Mouse (Mus musculus): ENCODE data around the gene Scn8a. TPM values are rescaled to one million over a fixed set of nuclear protein-coding genes. Genes with fewer than 3 reads are reported as not detected.

The Scn8a gene
- polyA plus RNA-seq, 1 experiment from 2014 or later = 0.73 TPM

DNA sequence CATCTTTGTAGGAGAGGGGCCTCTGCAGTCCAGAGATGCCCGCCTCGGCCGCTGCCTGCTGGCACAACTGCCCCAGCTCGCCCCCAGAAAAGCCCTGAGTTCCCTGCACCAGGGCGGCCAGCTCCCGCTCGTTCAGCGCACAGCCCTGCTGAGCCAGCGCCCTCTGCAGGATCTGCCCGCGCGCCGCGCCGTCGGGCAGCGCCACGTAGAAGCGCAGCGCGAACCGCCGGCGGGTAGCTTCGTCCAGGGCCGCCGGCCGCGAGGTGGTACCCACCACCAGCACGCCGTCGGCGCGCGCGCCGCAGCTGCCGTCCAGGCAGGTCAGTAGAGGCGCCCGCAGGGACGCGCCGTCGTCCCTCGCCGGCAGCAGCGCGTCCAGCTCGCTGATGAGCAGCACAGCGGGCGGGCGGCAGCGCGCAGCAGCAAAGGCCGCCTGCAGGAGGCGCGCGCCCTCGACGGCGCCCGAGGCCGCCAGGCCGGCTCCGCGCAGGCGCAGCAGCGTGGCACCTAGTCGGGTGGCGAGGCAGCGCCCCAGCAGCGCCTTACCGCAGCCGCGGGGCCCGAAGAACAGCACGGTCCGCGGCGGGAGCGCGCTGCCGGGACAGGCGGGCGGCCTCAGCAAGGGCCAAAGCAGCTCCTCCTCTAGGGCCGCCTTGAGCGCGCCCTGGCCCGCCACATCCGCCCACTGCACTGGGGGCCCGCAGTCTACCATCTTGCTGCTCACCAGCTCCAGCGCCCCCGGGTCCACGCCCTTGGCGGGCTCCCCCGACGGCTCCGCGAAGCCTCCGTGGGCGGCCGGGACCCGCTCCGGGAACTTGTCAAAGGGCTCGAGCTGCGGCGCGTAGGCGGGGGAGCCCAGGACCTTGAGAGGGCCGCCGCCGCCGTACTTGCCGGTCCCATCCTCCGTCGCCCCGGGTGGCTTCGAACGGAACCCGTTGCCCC, 183.2 kb downstream of the Scn8a start:
- WGBS = 16% methylated on average over 105 of the region's 120 CpGs
- peaks cover 79% of the 10 kb centered on the region for H3K27me3 ChIP-seq (replicated peaks; ENCODE audit: control insufficient read depth, insufficient read depth, low read length)

DNA sequence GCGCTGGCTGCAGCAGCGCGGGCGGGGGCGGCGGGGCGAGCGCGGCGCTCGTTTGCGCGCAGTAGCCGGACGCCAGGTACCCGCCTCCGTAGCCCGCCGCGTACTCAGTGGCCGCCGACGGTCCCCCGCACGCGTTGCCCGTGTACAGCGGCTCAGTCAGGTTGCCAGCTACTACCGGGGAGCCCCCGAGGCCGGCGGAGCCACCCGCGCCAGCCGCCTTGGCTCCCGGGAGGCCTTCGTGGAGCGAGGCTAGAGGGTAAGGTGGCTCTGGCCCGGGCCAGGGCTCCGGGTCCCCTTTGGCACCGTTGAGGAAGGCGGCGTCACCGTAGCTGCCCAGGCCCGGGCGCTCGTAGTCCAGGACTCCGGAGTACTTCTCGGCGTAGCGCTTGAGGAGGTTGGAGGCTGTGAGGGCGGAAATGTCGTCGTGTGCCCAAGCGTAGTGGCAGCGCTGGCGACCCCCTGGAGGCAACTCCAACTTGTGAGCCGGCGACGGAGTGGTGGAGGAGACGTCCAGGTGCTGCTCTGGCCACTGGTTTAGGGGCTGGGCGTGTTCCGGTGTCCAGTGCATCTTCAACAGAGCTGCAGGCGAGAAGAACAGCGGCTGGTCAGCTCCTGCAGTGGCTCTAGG, 184.3 kb downstream of the Scn8a start:
- no peaks in the 10 kb centered on the region for H3K9me3 ChIP-seq (ENCODE audit: control insufficient read depth, low read length)
- H3K4me3 ChIP-seq (ENCODE audit: low read depth, low read length) = peak overlapping the region; percentile 35
- DNase-seq (ENCODE audit: low spot score) (no peak), ATAC-seq (replicated peaks; ENCODE audit: low FRiP score) (no peak)
- H3K36me3 ChIP-seq (ENCODE audit: control insufficient read depth, insufficient read depth, low read length) = no peaks in the 10 kb centered on the region
- no peak overlapping the region for H3K27ac ChIP-seq (ENCODE audit: low read depth, low read length)
- H3K4me2 ChIP-seq = peak overlapping the region; percentile 55
- H3K4me1 ChIP-seq (replicated peaks; ENCODE audit: control insufficient read depth, insufficient read depth, low read length) = peaks cover 4% of the 10 kb centered on the region; the same call in 1 of the 2 replicates
- 10% methylated on average over 61 of the region's 65 CpGs for WGBS
- no peak overlapping the region for H3K9ac ChIP-seq (ENCODE audit: low read depth, low read length)
- peaks cover 70% of the 10 kb centered on the region for H3K27me3 ChIP-seq (replicated peaks; ENCODE audit: control insufficient read depth, insufficient read depth, low read length)

More for the DNA sequence above, 183.2 kb downstream of the Scn8a start:
- Histone ChIP-seq H3K9ac (ENCODE audit: low read depth, low read length) (no peak overlapping the region), H3K9me3 (ENCODE audit: control insufficient read depth, low read length) (no peaks in the 10 kb centered on the region), H3K36me3 (ENCODE audit: control insufficient read depth, insufficient read depth, low read length) (no peaks in the 10 kb centered on the region), H3K4me2 (peak overlapping the region; percentile 55), H3K4me3 (ENCODE audit: low read depth, low read length) (peak overlapping the region; percentile 35), H3K27ac (ENCODE audit: low read depth, low read length) (no peak overlapping the region), H3K4me1 (replicated peaks; ENCODE audit: control insufficient read depth, insufficient read depth, low read length) (peaks cover 4% of the 10 kb centered on the region; the same call in 1 of the 2 replicates)
- ATAC-seq (replicated peaks; ENCODE audit: low FRiP score) (no peak), DNase-seq (ENCODE audit: low spot score) (no peak)

DNA sequence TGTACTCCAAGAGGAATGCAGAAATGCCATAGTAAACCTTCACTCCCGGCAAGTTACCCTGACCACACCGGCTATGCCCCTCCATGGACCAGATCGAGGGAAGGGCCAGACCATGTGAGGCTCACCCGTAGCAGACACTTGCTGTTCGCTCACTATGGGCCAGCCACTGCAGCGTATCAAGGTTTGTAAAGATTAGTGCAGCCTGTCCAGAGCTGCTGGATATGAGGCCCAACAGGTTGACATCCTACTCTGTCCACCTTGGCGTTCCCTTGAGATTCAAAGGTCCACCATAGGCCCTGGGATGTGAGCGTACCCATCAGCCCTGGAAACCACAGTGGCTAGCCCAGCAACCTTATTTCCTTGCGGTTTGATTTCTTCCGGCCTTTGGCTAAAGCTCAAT, 184.9 kb downstream of the Scn8a start:
- DNase-seq (ENCODE audit: low spot score) (no peak), ATAC-seq (replicated peaks; ENCODE audit: low FRiP score) (no peak)
- Histone ChIP-seq H3K27me3 (replicated peaks; ENCODE audit: control insufficient read depth, insufficient read depth, low read length) (peaks cover 64% of the 10 kb centered on the region), H3K9ac (ENCODE audit: low read depth, low read length) (no peak overlapping the region), H3K36me3 (ENCODE audit: control insufficient read depth, insufficient read depth, low read length) (no peaks in the 10 kb centered on the region), H3K4me2 (no peak overlapping the region), H3K27ac (ENCODE audit: low read depth, low read length) (no peak overlapping the region), H3K4me3 (ENCODE audit: low read depth, low read length) (no peak overlapping the region), H3K9me3 (ENCODE audit: control insufficient read depth, low read length) (no peaks in the 10 kb centered on the region), H3K4me1 (replicated peaks; ENCODE audit: control insufficient read depth, insufficient read depth, low read length) (peaks cover 4% of the 10 kb centered on the region; the same call in 1 of the 2 replicates)
- 74% methylated on average over 10 of the region's 10 CpGs for WGBS

DNA sequence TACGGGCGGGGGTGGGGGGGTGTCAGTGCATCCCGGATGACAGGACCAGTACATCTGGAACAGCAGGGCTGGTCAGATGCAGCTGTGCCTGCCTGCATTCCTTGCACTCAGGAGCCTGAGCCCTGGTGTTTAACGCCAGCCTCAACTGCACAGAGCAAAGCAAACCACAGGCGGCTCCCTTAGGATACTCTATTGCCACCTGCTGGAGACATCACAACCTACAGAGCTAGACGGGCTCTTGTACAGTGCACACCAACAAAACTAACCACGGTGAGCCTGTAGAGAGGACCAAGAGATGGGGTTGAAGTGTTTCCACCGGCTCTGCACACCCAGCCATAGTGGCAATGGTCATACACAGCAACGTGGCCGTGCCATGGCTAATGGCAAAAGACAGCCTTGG, 186.6 kb downstream of the Scn8a start:
- Histone ChIP-seq H3K9me3 (ENCODE audit: control insufficient read depth, low read length) (no peaks in the 10 kb centered on the region), H3K27me3 (replicated peaks; ENCODE audit: control insufficient read depth, insufficient read depth, low read length) (peaks cover 56% of the 10 kb centered on the region), H3K4me3 (ENCODE audit: low read depth, low read length) (no peak overlapping the region), H3K4me1 (replicated peaks; ENCODE audit: control insufficient read depth, insufficient read depth, low read length) (peaks cover 4% of the 10 kb centered on the region; the same call in 1 of the 2 replicates), H3K36me3 (ENCODE audit: control insufficient read depth, insufficient read depth, low read length) (no peaks in the 10 kb centered on the region), H3K4me2 (no peak overlapping the region), H3K27ac (ENCODE audit: low read depth, low read length) (no peak overlapping the region), H3K9ac (ENCODE audit: low read depth, low read length) (no peak overlapping the region)
- DNase-seq (ENCODE audit: low spot score) (no peak), ATAC-seq (replicated peaks; ENCODE audit: low FRiP score) (0 out of 2 replicates have a peak, but pooled peaks have one; percentile 34)
- 44% methylated on average over 10 of the region's 10 CpGs for WGBS

DNA sequence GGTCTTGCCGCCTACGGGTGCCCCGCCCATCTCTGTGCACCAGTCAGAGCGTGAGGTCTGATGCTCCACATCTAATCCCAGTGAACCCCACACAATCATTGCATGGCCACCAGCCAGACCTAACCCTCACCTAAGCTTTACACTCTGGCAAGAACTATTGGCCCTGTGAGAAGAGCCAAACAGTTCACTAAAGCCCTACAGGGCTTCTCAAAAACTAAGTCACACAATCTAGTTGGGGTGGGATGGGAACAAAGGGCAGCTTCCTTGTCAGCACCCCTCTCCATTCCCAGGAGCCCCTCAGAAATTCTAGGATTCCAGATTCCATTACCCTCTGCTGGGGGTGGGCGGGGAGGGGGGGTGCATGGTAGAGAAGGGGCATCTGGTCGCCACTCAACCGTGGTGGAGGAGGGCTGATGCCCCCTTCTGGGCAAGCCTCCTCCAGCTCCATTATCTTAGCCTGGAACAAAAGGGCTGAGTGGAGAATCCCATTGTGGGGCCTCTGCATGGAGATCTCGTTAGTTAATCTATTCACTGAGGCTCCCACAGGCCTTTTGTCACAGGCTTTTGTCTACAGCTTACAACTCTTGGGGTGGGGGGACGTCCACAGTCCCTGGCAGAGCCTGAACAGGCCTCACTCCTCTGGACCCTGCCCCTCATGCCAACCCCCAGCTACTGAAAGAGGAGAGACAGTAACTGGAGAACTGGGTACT, 190.1 kb downstream of the Scn8a start:
- no peak for ATAC-seq (replicated peaks; ENCODE audit: low FRiP score)
- peaks cover 21% of the 10 kb centered on the region for H3K27me3 ChIP-seq (replicated peaks; ENCODE audit: control insufficient read depth, insufficient read depth, low read length)
- no peak overlapping the region for H3K27ac ChIP-seq (ENCODE audit: low read depth, low read length)
- no peaks in the 10 kb centered on the region for H3K4me1 ChIP-seq (replicated peaks; ENCODE audit: control insufficient read depth, insufficient read depth, low read length)
- H3K36me3 ChIP-seq (ENCODE audit: control insufficient read depth, insufficient read depth, low read length) = no peaks in the 10 kb centered on the region
- WGBS = 51% methylated on average over 9 of the region's 9 CpGs
- no peaks in the 10 kb centered on the region for H3K9me3 ChIP-seq (ENCODE audit: control insufficient read depth, low read length)
- no peak overlapping the region for H3K4me2 ChIP-seq
- DNase-seq (ENCODE audit: low spot score) = no peak
- H3K9ac ChIP-seq (ENCODE audit: low read depth, low read length) = no peak overlapping the region
- H3K4me3 ChIP-seq (ENCODE audit: low read depth, low read length) = no peak overlapping the region

DNA sequence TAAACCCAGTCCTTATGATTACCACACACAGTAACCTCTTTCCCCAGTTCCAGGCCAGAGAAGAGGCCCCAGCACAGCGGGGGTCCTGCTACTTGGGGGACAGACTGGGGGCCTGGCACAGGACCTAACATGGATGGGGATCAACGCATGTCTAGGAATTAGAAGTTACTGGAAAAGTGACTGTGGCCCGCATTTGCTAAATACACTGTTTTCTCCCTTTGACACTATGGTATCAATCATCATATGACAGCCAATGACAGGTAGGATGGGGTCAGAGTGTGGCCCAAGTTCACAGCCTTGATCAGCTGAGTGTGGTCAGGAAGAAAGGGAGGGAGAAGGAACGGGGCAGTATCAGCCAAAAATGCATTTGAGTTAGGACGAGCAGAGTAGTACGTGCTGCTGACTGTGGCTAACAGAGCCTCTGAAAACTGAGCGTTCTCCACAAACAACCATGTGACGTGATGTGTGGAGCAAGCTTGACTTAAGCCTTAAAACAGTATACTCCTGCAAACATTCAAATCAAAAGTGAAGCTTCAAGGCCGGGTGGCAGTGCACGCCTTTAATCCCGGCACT, 190.7 kb downstream of the Scn8a start:
- Histone ChIP-seq H3K9ac (ENCODE audit: low read depth, low read length) (no peak overlapping the region), H3K27ac (ENCODE audit: low read depth, low read length) (no peak overlapping the region), H3K27me3 (replicated peaks; ENCODE audit: control insufficient read depth, insufficient read depth, low read length) (peaks cover 15% of the 10 kb centered on the region), H3K4me1 (replicated peaks; ENCODE audit: control insufficient read depth, insufficient read depth, low read length) (peaks cover under 1% of the 10 kb centered on the region), H3K4me2 (no peak overlapping the region), H3K4me3 (ENCODE audit: low read depth, low read length) (no peak overlapping the region), H3K36me3 (ENCODE audit: control insufficient read depth, insufficient read depth, low read length) (no peaks in the 10 kb centered on the region), H3K9me3 (ENCODE audit: control insufficient read depth, low read length) (no peaks in the 10 kb centered on the region)
- DNase-seq (ENCODE audit: low spot score) (no peak), ATAC-seq (replicated peaks; ENCODE audit: low FRiP score) (no peak)
- WGBS = 71% methylated on average over 11 of the region's 11 CpGs

DNA sequence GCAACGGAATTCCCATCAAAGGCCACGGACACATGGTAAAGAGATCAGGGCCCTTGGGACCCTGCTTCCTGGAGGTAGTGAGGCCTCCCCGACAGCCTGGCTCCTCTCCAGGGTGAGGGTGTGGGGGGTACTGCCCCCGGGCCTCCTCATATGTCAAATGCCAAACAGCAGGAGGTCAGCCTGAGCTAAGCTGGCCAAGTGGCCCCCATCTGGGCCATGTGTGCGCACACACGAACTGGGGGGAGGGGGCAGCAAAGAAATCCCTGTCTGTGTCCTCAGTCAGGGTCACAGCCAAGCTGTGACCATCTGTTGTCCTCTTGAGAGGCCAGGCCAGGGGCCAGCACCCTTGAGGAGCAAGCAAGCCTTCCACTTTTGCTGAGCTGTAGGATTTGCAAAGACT, 195.4 kb downstream of the Scn8a start:
- DNase-seq (ENCODE audit: low spot score) (no peak), ATAC-seq (replicated peaks; ENCODE audit: low FRiP score) (no peak)
- Histone ChIP-seq H3K4me2 (no peak overlapping the region), H3K9me3 (ENCODE audit: control insufficient read depth, low read length) (no peaks in the 10 kb centered on the region), H3K9ac (ENCODE audit: low read depth, low read length) (no peak overlapping the region), H3K27ac (ENCODE audit: low read depth, low read length) (no peak overlapping the region), H3K27me3 (replicated peaks; ENCODE audit: control insufficient read depth, insufficient read depth, low read length) (0 out of 2 replicates have a peak, but pooled peaks cover 1% of the 10 kb centered on the region), H3K4me3 (ENCODE audit: low read depth, low read length) (no peak overlapping the region), H3K36me3 (ENCODE audit: control insufficient read depth, insufficient read depth, low read length) (no peaks in the 10 kb centered on the region), H3K4me1 (replicated peaks; ENCODE audit: control insufficient read depth, insufficient read depth, low read length) (peaks cover 31% of the 10 kb centered on the region)
- WGBS = 45% methylated on average over 6 of the region's 6 CpGs

DNA sequence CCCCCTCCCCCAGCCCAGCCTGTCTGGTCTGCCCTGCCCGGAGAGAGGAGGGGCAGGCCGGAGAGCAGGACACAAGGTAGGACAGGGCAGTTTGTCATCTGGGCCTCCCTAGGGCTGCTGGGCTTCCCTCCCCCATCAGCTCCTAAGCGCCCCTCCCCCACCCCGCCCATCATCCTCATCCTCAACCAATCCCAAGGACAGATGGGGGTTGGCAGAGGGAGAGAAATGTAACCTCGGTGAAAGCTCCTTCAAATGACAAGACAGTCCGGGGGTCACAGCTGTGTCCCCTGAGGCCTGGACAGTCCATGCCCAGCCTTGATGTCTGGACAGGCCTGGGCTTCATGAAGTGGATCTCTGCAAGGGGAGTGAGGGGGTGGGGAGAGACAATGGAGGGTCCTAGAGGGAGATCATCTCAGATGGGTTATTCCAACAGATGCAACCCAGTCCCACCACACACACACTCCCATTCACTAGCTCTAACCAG, 196.7 kb downstream of the Scn8a start:
- H3K4me2 ChIP-seq = no peak overlapping the region
- peaks cover 41% of the 10 kb centered on the region for H3K4me1 ChIP-seq (replicated peaks; ENCODE audit: control insufficient read depth, insufficient read depth, low read length)
- no peak overlapping the region for H3K9ac ChIP-seq (ENCODE audit: low read depth, low read length)
- ATAC-seq (replicated peaks; ENCODE audit: low FRiP score) (0 out of 2 replicates have a peak, but pooled peaks have one; percentile 15), DNase-seq (ENCODE audit: low spot score) (no peak)
- H3K27ac ChIP-seq (ENCODE audit: low read depth, low read length) = no peak overlapping the region
- WGBS = 43% methylated on average over 6 of the region's 6 CpGs
- no peak overlapping the region for H3K4me3 ChIP-seq (ENCODE audit: low read depth, low read length)
- 0 out of 2 replicates have a peak, but pooled peaks cover 4% of the 10 kb centered on the region for H3K27me3 ChIP-seq (replicated peaks; ENCODE audit: control insufficient read depth, insufficient read depth, low read length)
- H3K36me3 ChIP-seq (ENCODE audit: control insufficient read depth, insufficient read depth, low read length) = no peaks in the 10 kb centered on the region
- H3K9me3 ChIP-seq (ENCODE audit: control insufficient read depth, low read length) = no peaks in the 10 kb centered on the region
